Mouse (Mus musculus): Measurements from ENCODE around the gene Wnk1.

DNA sequence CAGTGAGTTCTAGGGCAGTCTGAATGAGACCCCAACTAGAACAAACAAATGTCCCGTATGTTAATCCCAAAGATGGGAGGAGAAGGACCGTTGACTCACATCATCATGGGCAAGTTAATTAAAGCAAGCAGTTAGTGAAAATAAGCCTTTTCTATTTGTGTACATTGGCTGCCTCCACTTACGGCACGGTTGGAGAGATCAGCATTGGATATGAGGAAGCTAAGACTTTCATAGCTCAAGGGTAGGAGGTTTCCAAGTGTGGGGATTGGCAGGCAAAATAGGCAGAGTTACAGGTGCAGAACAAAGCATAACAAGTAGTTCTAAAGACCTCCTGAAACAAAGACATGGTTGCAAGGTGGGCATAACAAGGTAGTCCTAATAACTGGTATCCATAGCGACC, 133.0 kb downstream of the Wnk1 start:
- TF ChIP-seq CTCF (IDR thresholded peaks at IDR 0.05; ENCODE audit: borderline replicate concordance, control insufficient read depth, extremely low read depth, insufficient read depth, low read length, poor library complexity) (no peak), POLR2A (IDR thresholded peaks at IDR 0.05; ENCODE audit: control insufficient read depth, extremely low read depth, insufficient read depth, low read length, poor library complexity) (no peak)
